Mouse (Mus musculus) right cerebral cortex, adult 2 months (tissue): ENCODE results near the gene Col1a1.

ENCODE experiments used
- DNase-seq, 2 experiments: peaks; one replicate each; pipeline ENCODE4 v3.0.0; 2021 to 2022; ENCODE audit warnings: low spot score in 2 of 2

The Col1a1 gene

GRCm38 (mm10) chr11:94974951-94975350 lies 38.9 kb downstream of the Col1a1 start:
- DNase-seq, result no peak

GRCm38 (mm10) chr11:94976199-94976598 lies 40.2 kb downstream of the Col1a1 start, which contains the start of gene Sgca:
Gene Sgca (minus strand): TSS chr11:94976327.
- no peak for DNase-seq

GRCm38 (mm10) chr11:94978178-94978915 lies 42.3 kb downstream of the Col1a1 start:
- DNase-seq, result no peak

- DNase-seq, result peak; percentile 95 to 99
Measured at GRCm38 (mm10) chr11:94978947-94979346, 42.9 kb downstream of the Col1a1 start.

GRCm38 (mm10) chr11:94979462-94980179 lies 43.6 kb downstream of the Col1a1 start:
- no peak for DNase-seq

GRCm38 (mm10) chr11:94985140-94985539 lies 49.1 kb downstream of the Col1a1 start:
- no peak for DNase-seq

GRCm38 (mm10) chr11:94985822-94986221 lies 49.8 kb downstream of the Col1a1 start:
- no peak for DNase-seq

- no peak for DNase-seq
Measured at GRCm38 (mm10) chr11:94986435-94986834, 50.4 kb downstream of the Col1a1 start.

GRCm38 (mm10) chr11:94987341-94987740 lies 51.3 kb downstream of the Col1a1 start:
- no peak for DNase-seq

GRCm38 (mm10) chr11:94987851-94988250 lies 51.8 kb downstream of the Col1a1 start:
- DNase-seq, result no peak

GRCm38 (mm10) chr11:94988780-94989561 lies 52.9 kb downstream of the Col1a1 start:
- DNase-seq, result no peak

- DNase-seq, result peak; percentile 88 to 93
Measured at GRCm38 (mm10) chr11:94989562-94990017, 53.6 kb downstream of the Col1a1 start.

- DNase-seq, result no peak
Measured at GRCm38 (mm10) chr11:94990102-94990748, 54.2 kb downstream of the Col1a1 start.

GRCm38 (mm10) chr11:94990749-94991577 lies 54.9 kb downstream of the Col1a1 start, which contains the start of gene Ppp1r9b:
Gene Ppp1r9b (plus strand): TSS chr11:94991035.
- DNase-seq, result peak; percentile 91 to 93

GRCm38 (mm10) chr11:94991641-94992479 lies 55.8 kb downstream of the Col1a1 start:
- peak in 1 of 2 experiments; percentile 62 for DNase-seq

GRCm38 (mm10) chr11:94992480-94992753 lies 56.4 kb downstream of the Col1a1 start:
- no peak for DNase-seq

- DNase-seq, result peak; percentile 54 to 63
Measured at GRCm38 (mm10) chr11:94992754-94993606, 57.0 kb downstream of the Col1a1 start.

- DNase-seq, result no peak
Measured at GRCm38 (mm10) chr11:94994208-94994814, 58.3 kb downstream of the Col1a1 start.
